Mouse (Mus musculus) heart, adult 2 months (tissue): ENCODE measurements around the gene Bap1.

ENCODE experiments used
- CTCF ChIP-seq: fragments of 200-600 bp; IDR thresholded peaks from 2 replicates; pipeline ENCODE4 v1.8.1; 2022; ENCODE audit warnings: antibody characterized with exemption, mild to moderate bottlenecking, moderate library complexity
- EP300 ChIP-seq: fragments of 200-500 bp; IDR thresholded peaks from 2 replicates; pipeline ENCODE4 v1.6.1; 2011; ENCODE audit warnings: low read depth, low read length, control low read depth; ENCODE audit not compliant: insufficient read depth
- POLR2A ChIP-seq: fragments of 200-500 bp; IDR thresholded peaks from 2 replicates; pipeline ENCODE4 v1.6.1; 2011; ENCODE audit warnings: mild to moderate bottlenecking, low read depth, low read length, control low read depth; ENCODE audit not compliant: insufficient read depth

GRCm38 (mm10) chr14:31240528-31240927 is 10.7 kb upstream of the Bap1 start:
- TF ChIP-seq POLR2A (no peak), CTCF (no peak), EP300 (no peak)
